In genomic region chr12:8401376-8401775, GRCm38 (mm10) we compare ENCODE assay signal across 20 mouse cellular contexts.
DNase-seq lines count a peak whose midpoint lies in the region; ATAC-seq and TF ChIP-seq lines count a peak whose summit lies in the region.
"Had no signal": no experiment of that assay in that cellular context is flagged by ENCODE, and none has a peak within 500 bp of the region (broad histone marks: within the 10 kb centered on the region; RNA-seq: fewer than 3 reads in every experiment).

No protein-coding gene starts in this region.

- no peak for TF ChIP-seq CTCF in kidney, postnatal 0 days (IDR thresholded peaks at IDR 0.05; ENCODE audit: low read depth)

- no peak overlapping the region for H3K4me2 ChIP-seq in hindbrain, embryonic 12.5 days (replicated peaks)
- no peak overlapping the region for H3K4me2 ChIP-seq in kidney, postnatal 0 days (ENCODE audit: low read length)
- H3K4me2 ChIP-seq in midbrain, embryonic 11.5 days, result no peak overlapping the region
- H3K4me2 ChIP-seq: embryonic facial prominence, embryonic 15.5 days; forebrain, embryonic 15.5 days; heart, embryonic 13.5 days; hindbrain, embryonic 14.5 days had no signal

- H3K27me3 ChIP-seq in hindbrain, embryonic 10.5 days (ENCODE audit: insufficient read depth, poor library complexity, severe bottlenecking), result no peaks in the 10 kb centered on the region; the same call in 1 of the 2 replicates
- no peaks in the 10 kb centered on the region for H3K27me3 ChIP-seq in hindbrain, embryonic 12.5 days
- H3K27me3 ChIP-seq in kidney, postnatal 0 days (ENCODE audit: insufficient read depth, low read length), result no peaks in the 10 kb centered on the region
- H3K27me3 ChIP-seq in midbrain, embryonic 10.5 days (ENCODE audit: low read depth, poor library complexity, severe bottlenecking), result no peaks in the 10 kb centered on the region
- H3K27me3 ChIP-seq in midbrain, embryonic 11.5 days (ENCODE audit: control insufficient read depth, insufficient read depth, low read length), result no peaks in the 10 kb centered on the region
- H3K27me3 ChIP-seq: embryonic facial prominence, embryonic 15.5 days; forebrain, embryonic 15.5 days; heart, embryonic 13.5 days had no signal

- H3K4me1 ChIP-seq in hindbrain, embryonic 10.5 days (replicated peaks), result peaks cover 19% of the 10 kb centered on the region
- peaks cover 7% of the 10 kb centered on the region; the same call in 1 of the 2 replicates for H3K4me1 ChIP-seq in hindbrain, embryonic 12.5 days
- peaks cover 6% of the 10 kb centered on the region; the same call in 1 of the 2 replicates for H3K4me1 ChIP-seq in kidney, postnatal 0 days (replicated peaks; ENCODE audit: insufficient read depth, low read length)
- peaks cover 20% of the 10 kb centered on the region for H3K4me1 ChIP-seq in midbrain, embryonic 10.5 days
- H3K4me1 ChIP-seq in midbrain, embryonic 11.5 days (ENCODE audit: control insufficient read depth, insufficient read depth, low read length), result peaks cover 7% of the 10 kb centered on the region; the same call in 1 of the 2 replicates
- H3K4me1 ChIP-seq: embryonic facial prominence, embryonic 15.5 days; forebrain, embryonic 15.5 days had no signal

- H3K27ac ChIP-seq in hindbrain, embryonic 10.5 days, result peak overlapping the region; percentile 81
- no peak overlapping the region for H3K27ac ChIP-seq in hindbrain, embryonic 12.5 days
- 0 out of 2 replicates have a peak overlapping the region, but pooled peaks have one; percentile 13 for H3K27ac ChIP-seq in kidney, postnatal 0 days
- peak overlapping the region; percentile 68 for H3K27ac ChIP-seq in midbrain, embryonic 10.5 days (replicated peaks)
- no peak overlapping the region for H3K27ac ChIP-seq in midbrain, embryonic 11.5 days (ENCODE audit: low read depth, low read length)
- H3K27ac ChIP-seq: forebrain, embryonic 15.5 days; hindbrain, embryonic 14.5 days had no signal

- H3K9me3 ChIP-seq in hindbrain, embryonic 10.5 days, result peaks cover 3% of the 10 kb centered on the region; the same call in 1 of the 2 replicates
- no peaks in the 10 kb centered on the region for H3K9me3 ChIP-seq in hindbrain, embryonic 12.5 days (replicated peaks)
- no peaks in the 10 kb centered on the region for H3K9me3 ChIP-seq in kidney, postnatal 0 days (replicated peaks; ENCODE audit: low read length)
- no peaks in the 10 kb centered on the region; the same call in 1 of the 2 replicates for H3K9me3 ChIP-seq in midbrain, embryonic 10.5 days (replicated peaks)
- no peaks in the 10 kb centered on the region for H3K9me3 ChIP-seq in midbrain, embryonic 11.5 days (ENCODE audit: control insufficient read depth, low read length)
- H3K9me3 ChIP-seq: embryonic facial prominence, embryonic 15.5 days; forebrain, embryonic 15.5 days; heart, embryonic 13.5 days had no signal

- WGBS in hindbrain, embryonic 10.5 days, result 81% methylated on average over 2 of the region's 2 CpGs
- 86% methylated on average over 2 of the region's 2 CpGs for WGBS in hindbrain, embryonic 12.5 days
- whole genome bisulfite sequencing in kidney, postnatal 0 days, result 85% methylated on average over 2 of the region's 2 CpGs
- WGBS in midbrain, embryonic 10.5 days, result 88% methylated on average over 2 of the region's 2 CpGs
- WGBS in midbrain, embryonic 11.5 days, result 79% methylated on average over 2 of the region's 2 CpGs

- no peaks in the 10 kb centered on the region for H3K36me3 ChIP-seq in hindbrain, embryonic 10.5 days
- H3K36me3 ChIP-seq in hindbrain, embryonic 12.5 days, result no peaks in the 10 kb centered on the region
- no peaks in the 10 kb centered on the region for H3K36me3 ChIP-seq in kidney, postnatal 0 days (ENCODE audit: insufficient read depth, low read length)
- no peaks in the 10 kb centered on the region for H3K36me3 ChIP-seq in midbrain, embryonic 10.5 days
- H3K36me3 ChIP-seq in midbrain, embryonic 11.5 days (ENCODE audit: control insufficient read depth, insufficient read depth, low read length), result no peaks in the 10 kb centered on the region
- H3K36me3 ChIP-seq: embryonic facial prominence, embryonic 15.5 days; forebrain, embryonic 15.5 days; heart, embryonic 13.5 days had no signal

- H3K4me3 ChIP-seq in hindbrain, embryonic 10.5 days, result no peak overlapping the region
- H3K4me3 ChIP-seq in hindbrain, embryonic 12.5 days, result no peak overlapping the region
- H3K4me3 ChIP-seq in kidney, postnatal 0 days (replicated peaks; ENCODE audit: low read depth, low read length), result no peak overlapping the region
- H3K4me3 ChIP-seq in midbrain, embryonic 10.5 days, result no peak overlapping the region
- no peak overlapping the region for H3K4me3 ChIP-seq in midbrain, embryonic 11.5 days (ENCODE audit: low read depth, low read length)
- H3K4me3 ChIP-seq: embryonic facial prominence, embryonic 15.5 days; erythroblast, embryonic 14.5 days; forebrain, embryonic 15.5 days; heart, embryonic 13.5 days had no signal

- DNase-seq in hindbrain, embryonic 10.5 days (ENCODE audit: low spot score), result no peak
- no peak for DNase-seq in kidney, postnatal 0 days (ENCODE audit: low spot score)
- DNase-seq in kidney, postnatal 14 days, result no peak
- DNase-seq in midbrain, embryonic 10.5 days (ENCODE audit: low spot score), result no peak
- DNase-seq in midbrain, embryonic 11.5 days (ENCODE audit: low spot score, missing footprints), result no peak
- no peak for DNase-seq in ovary, adult 18-20 months (ENCODE audit: low spot score)
- DNase-seq: adrenal gland, adult 2 months; adrenal gland, postnatal 25 days; cerebellum, adult 18-20 months; cerebellum, adult 9-11 months; cerebellum, postnatal 36 days; gastrocnemius, postnatal 10 days; heart, adult 18-20 months; heart, postnatal 4 days had no signal

- ATAC-seq in hindbrain, embryonic 12.5 days (ENCODE audit: low FRiP score), result no peak
- no peak for ATAC-seq in kidney, postnatal 0 days (replicated peaks; ENCODE audit: low FRiP score, low read depth)
- no peak for ATAC-seq in midbrain, embryonic 11.5 days (ENCODE audit: low FRiP score)
- ATAC-seq: forebrain, embryonic 15.5 days had no signal

- no peak overlapping the region for H3K9ac ChIP-seq in hindbrain, embryonic 12.5 days
- H3K9ac ChIP-seq in kidney, postnatal 0 days (ENCODE audit: low read depth, low read length), result no peak overlapping the region
- H3K9ac ChIP-seq in midbrain, embryonic 11.5 days (ENCODE audit: low read length), result no peak overlapping the region
- H3K9ac ChIP-seq: embryonic facial prominence, embryonic 15.5 days; forebrain, embryonic 15.5 days; hindbrain, embryonic 14.5 days had no signal

Comparison
In these comparisons a context has a peak if more than half of its experiments do, and no peak if none do; other contexts are left out.
1. H3K27ac ChIP-seq: peak in hindbrain, embryonic 10.5 days (single experiment), kidney, postnatal 0 days (single experiment) and midbrain, embryonic 10.5 days (single experiment); none in hindbrain, embryonic 12.5 days (single experiment) and midbrain, embryonic 11.5 days (single experiment).